9 mouse cellular contexts compared by ENCODE assay signal in the genomic region with DNA sequence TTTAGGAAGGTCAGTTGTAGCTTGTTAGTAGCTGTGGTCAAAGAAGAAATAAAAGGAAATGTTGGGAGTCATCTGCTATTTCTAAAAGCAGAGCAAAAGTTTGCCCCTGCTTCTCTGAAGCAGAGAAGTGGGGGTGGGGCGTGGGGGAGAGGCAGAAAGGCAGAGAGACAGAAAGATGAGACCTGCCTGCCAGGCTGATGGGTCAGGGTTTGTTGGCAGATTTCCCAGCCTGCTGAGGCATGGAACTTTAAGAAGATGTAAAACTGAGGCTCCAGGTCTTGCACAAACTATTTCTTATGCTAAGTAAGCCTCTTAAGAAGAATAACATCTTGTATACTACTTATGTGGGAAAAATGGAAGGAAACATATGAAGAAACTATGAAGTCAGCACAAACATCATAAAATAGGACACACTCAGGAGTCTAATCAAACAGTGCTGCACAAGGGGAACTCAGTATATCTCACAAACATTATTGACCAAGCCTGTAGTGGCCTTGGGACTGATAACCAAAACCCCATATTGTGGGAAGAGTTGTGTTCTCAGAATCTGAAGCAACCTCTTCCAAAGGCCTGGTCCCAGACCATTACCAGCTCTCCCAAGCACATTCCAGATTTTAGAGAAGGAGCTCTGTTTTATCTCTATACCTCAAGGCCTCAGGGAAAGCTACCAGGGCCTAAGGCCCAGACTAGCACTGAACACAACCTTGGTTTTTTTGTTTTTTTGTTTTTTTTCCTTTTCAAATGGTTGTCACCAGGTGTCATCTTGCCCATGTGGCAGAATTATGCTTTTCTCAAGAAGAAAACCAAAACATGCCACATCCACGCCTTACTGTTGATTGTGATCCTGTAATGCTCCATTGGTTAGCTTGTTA. TPM values are rescaled to one million over a fixed set of nuclear protein-coding genes. Genes with fewer than 3 reads are reported as not detected.
DNase-seq lines count a peak whose midpoint lies in the region; ATAC-seq lines count a peak whose summit lies in the region.
"Had no signal": no experiment of that assay in that cellular context is flagged by ENCODE, and none has a peak within 500 bp of the region (broad histone marks: within the 10 kb centered on the region; RNA-seq: fewer than 3 reads in every experiment).

No protein-coding gene starts in this region.

- WGBS in embryonic facial prominence, embryonic 13.5 days: 73% methylated on average over 2 of the region's 2 CpGs
- WGBS in kidney, embryonic 16.5 days: 48% methylated on average over 2 of the region's 2 CpGs
- WGBS in midbrain, embryonic 16.5 days: 77% methylated on average over 2 of the region's 2 CpGs

- ATAC-seq in embryonic facial prominence, embryonic 13.5 days (ENCODE audit: insufficient number of reproducible peaks, insufficient read depth, low FRiP score, low TSS enrichment, low read depth): no peak
- ATAC-seq in kidney, embryonic 16.5 days (ENCODE audit: low FRiP score, low TSS enrichment): no peak
- no peak for ATAC-seq in midbrain, embryonic 16.5 days

- DNase-seq in cerebellum, adult 9-11 months: peak; percentile 22
- DNase-seq in cerebellum, postnatal 4 days (ENCODE audit: low spot score in 2 of 2): no peak
- DNase-seq in 416B (ENCODE audit: low read depth): peak; percentile 42
- no peak for DNase-seq in natural killer cell, adult 2 months (ENCODE audit: low spot score in 2 of 2)
- no peak for DNase-seq in left cerebral cortex, adult 8-10 months (ENCODE audit: low spot score in 2 of 2)

- peak overlapping the region; percentile 84 for H3K9ac ChIP-seq in embryonic facial prominence, embryonic 13.5 days
- peak overlapping the region; percentile 88 for H3K9ac ChIP-seq in kidney, embryonic 16.5 days (replicated peaks; ENCODE audit: low read length)
- peak overlapping the region; percentile 63 for H3K9ac ChIP-seq in midbrain, embryonic 16.5 days (ENCODE audit: low read depth, low read length)

- peaks cover 12% of the 10 kb centered on the region for H3K4me1 ChIP-seq in embryonic facial prominence, embryonic 13.5 days
- H3K4me1 ChIP-seq in kidney, embryonic 16.5 days (ENCODE audit: insufficient read depth, low read length): peaks cover 20% of the 10 kb centered on the region
- H3K4me1 ChIP-seq in midbrain, embryonic 16.5 days (ENCODE audit: control insufficient read depth, insufficient read depth, low read length): peaks cover 7% of the 10 kb centered on the region

- peak overlapping the region; percentile 74 for H3K4me2 ChIP-seq in embryonic facial prominence, embryonic 13.5 days
- peak overlapping the region; percentile 81 for H3K4me2 ChIP-seq in kidney, embryonic 16.5 days (replicated peaks; ENCODE audit: low read depth, low read length)
- peak overlapping the region; percentile 79 for H3K4me2 ChIP-seq in midbrain, embryonic 16.5 days (ENCODE audit: low read length)

- H3K36me3 ChIP-seq in embryonic facial prominence, embryonic 13.5 days: peaks cover 22% of the 10 kb centered on the region
- H3K36me3 ChIP-seq in kidney, embryonic 16.5 days (ENCODE audit: insufficient read depth, low read length): peaks cover 12% of the 10 kb centered on the region
- peaks cover 10% of the 10 kb centered on the region for H3K36me3 ChIP-seq in midbrain, embryonic 16.5 days (ENCODE audit: control insufficient read depth, insufficient read depth, low read length)

- no peak overlapping the region for H3K27ac ChIP-seq in embryonic facial prominence, embryonic 13.5 days
- H3K27ac ChIP-seq in kidney, embryonic 16.5 days (ENCODE audit: low read length): peak overlapping the region; percentile 91
- H3K27ac ChIP-seq in midbrain, embryonic 16.5 days (ENCODE audit: low read length): peak overlapping the region; percentile 69

- peaks cover 20% of the 10 kb centered on the region; the same call in 1 of the 2 replicates for H3K9me3 ChIP-seq in embryonic facial prominence, embryonic 13.5 days
- 0 out of 2 replicates have a peak, but pooled peaks cover 8% of the 10 kb centered on the region for H3K9me3 ChIP-seq in kidney, embryonic 16.5 days (ENCODE audit: low read length)
- no peaks in the 10 kb centered on the region; the same call in 1 of the 2 replicates for H3K9me3 ChIP-seq in midbrain, embryonic 16.5 days (replicated peaks; ENCODE audit: control insufficient read depth, low read length, poor library complexity, severe bottlenecking)

- H3K27me3 ChIP-seq in embryonic facial prominence, embryonic 13.5 days: no peaks in the 10 kb centered on the region
- H3K27me3 ChIP-seq in kidney, embryonic 16.5 days (ENCODE audit: insufficient read depth, low read length): no peaks in the 10 kb centered on the region
- no peaks in the 10 kb centered on the region for H3K27me3 ChIP-seq in midbrain, embryonic 16.5 days (ENCODE audit: control insufficient read depth, insufficient read depth, low read depth, low read length)
- H3K27me3 ChIP-seq: Patski had no signal

- peak overlapping the region; percentile 83 for H3K4me3 ChIP-seq in embryonic facial prominence, embryonic 13.5 days
- peak overlapping the region; percentile 95 for H3K4me3 ChIP-seq in kidney, embryonic 16.5 days (ENCODE audit: low read length)
- peak overlapping the region; percentile 61 for H3K4me3 ChIP-seq in midbrain, embryonic 16.5 days (ENCODE audit: low read depth, low read length)

RNA-seq across cellular contexts. Expression of a gene that starts 31.7 kb away (rescaled TPM):
- polyA plus RNA-seq in embryonic facial prominence, embryonic 13.5 days (2015; fragmentation: Nextera tagmentation; extraction: Ambion mirVana): 6.3 and 8.4 TPM in 2 replicates
- polyA plus RNA-seq in kidney, embryonic 16.5 days (2015; fragmentation: Nextera tagmentation; extraction: Ambion mirVana): 12.0 and 14.2 TPM in 2 replicates
- 13.6 and 14.7 TPM in 2 replicates for polyA plus RNA-seq in midbrain, embryonic 16.5 days (2015; fragmentation: Nextera tagmentation; extraction: Ambion mirVana)
- 10 to 100 TPM; 17.9 to 22.1 (median 20.8) TPM for total RNA-seq in left cerebral cortex, adult 8-10 months (2022)

Comparison
In these comparisons a context has a peak if more than half of its experiments do, and no peak if none do; other contexts are left out.
1. DNase-seq: peak in cerebellum, adult 9-11 months (single experiment) and 416B (single experiment); none in cerebellum, postnatal 4 days (0 of 2), natural killer cell, adult 2 months (0 of 2) and left cerebral cortex, adult 8-10 months (0 of 2).
2. Peak in every context shown above with its lines, with median percentiles within 50 percentile points of each other: H3K4me2 ChIP-seq, H3K4me3 ChIP-seq and H3K9ac ChIP-seq.